In genomic region chr11:77199636-77200035, GRCm38 (mm10) we compare ENCODE assay signal across 18 mouse cellular contexts. TPM values are rescaled to one million over a fixed set of nuclear protein-coding genes. Genes with fewer than 3 reads are reported as not detected.
A peak's percentile ranks its signal among the peaks of the same experiment; 100 is the strongest.
DNase-seq lines count a peak whose midpoint lies in the region; ATAC-seq lines count a peak whose summit lies in the region.
"Had no signal": no experiment of that assay in that cellular context is flagged by ENCODE, and none has a peak within 500 bp of the region (broad histone marks: within the 10 kb centered on the region; RNA-seq: fewer than 3 reads in every experiment).

No protein-coding gene starts in this region.

- no peaks in the 10 kb centered on the region for H3K27me3 ChIP-seq in liver, embryonic 12.5 days (replicated peaks)
- H3K27me3 ChIP-seq in liver, embryonic 11.5 days (replicated peaks; ENCODE audit: control insufficient read depth, insufficient read depth, low read length) = no peaks in the 10 kb centered on the region
- H3K27me3 ChIP-seq: lung, embryonic 15.5 days; stomach, embryonic 15.5 days had no signal

- ATAC-seq in liver, embryonic 12.5 days = no peak
- ATAC-seq in liver, embryonic 11.5 days (replicated peaks; ENCODE audit: low FRiP score) = no peak
- no peak for ATAC-seq in cerebellum, adult (ENCODE audit: insufficient number of reproducible peaks, low FRiP score, low TSS enrichment)
- ATAC-seq: forebrain, embryonic 14.5 days; hindbrain, embryonic 16.5 days had no signal

- H3K4me3 ChIP-seq in liver, embryonic 12.5 days = no peak overlapping the region
- H3K4me3 ChIP-seq in liver, embryonic 11.5 days (ENCODE audit: low read depth, low read length) = no peak overlapping the region
- H3K4me3 ChIP-seq: left cerebral cortex, adult 2 months; lung, embryonic 15.5 days; stomach, embryonic 15.5 days had no signal

- H3K9ac ChIP-seq in liver, embryonic 12.5 days = no peak overlapping the region
- H3K9ac ChIP-seq in liver, embryonic 11.5 days (ENCODE audit: low read depth, low read length) = no peak overlapping the region
- H3K9ac ChIP-seq: lung, embryonic 15.5 days; stomach, embryonic 15.5 days had no signal

- peak overlapping the region; percentile 14; the same call in 1 of the 2 replicates for H3K4me2 ChIP-seq in liver, embryonic 12.5 days
- no peak overlapping the region for H3K4me2 ChIP-seq in liver, embryonic 11.5 days
- H3K4me2 ChIP-seq: lung, embryonic 15.5 days; stomach, embryonic 15.5 days had no signal

- WGBS in liver, embryonic 12.5 days (ENCODE audit: insufficient replicate concordance) = 32% methylated on average over 4 of the region's 4 CpGs
- WGBS in liver, embryonic 11.5 days = 39% methylated on average over 4 of the region's 4 CpGs

- DNase-seq in liver, embryonic 11.5 days (ENCODE audit: low spot score) = no peak
- peak; percentile 89 for DNase-seq in kidney, adult 9 months
- DNase-seq in kidney, postnatal 36 days = peak; percentile 67 to 82
- no peak for DNase-seq in urinary bladder, adult 2 months (ENCODE audit: low spot score)
- no peak for DNase-seq in frontal cortex, postnatal 14 days (ENCODE audit: low spot score in 2 of 2)
- no peak for DNase-seq in right cerebral cortex, postnatal 25 days
- DNase-seq: adrenal gland, adult 2 months; cerebellum, adult 11-12 months; cerebellum, postnatal 25 days; heart, postnatal 4 days; midbrain, embryonic 14.5 days had no signal

- peaks cover 7% of the 10 kb centered on the region for H3K4me1 ChIP-seq in liver, embryonic 12.5 days
- peaks cover 7% of the 10 kb centered on the region for H3K4me1 ChIP-seq in liver, embryonic 11.5 days (replicated peaks; ENCODE audit: control insufficient read depth, insufficient read depth, low read length)
- H3K4me1 ChIP-seq: stomach, embryonic 15.5 days had no signal

- H3K27ac ChIP-seq in liver, embryonic 12.5 days = no peak overlapping the region
- H3K27ac ChIP-seq in liver, embryonic 11.5 days (ENCODE audit: low read depth, low read length) = no peak overlapping the region
- H3K27ac ChIP-seq: left cerebral cortex, adult 2 months; lung, embryonic 15.5 days; stomach, embryonic 15.5 days had no signal

- H3K9me3 ChIP-seq in liver, embryonic 12.5 days (replicated peaks) = no peaks in the 10 kb centered on the region
- H3K9me3 ChIP-seq in liver, embryonic 11.5 days (ENCODE audit: control insufficient read depth, low read length) = no peaks in the 10 kb centered on the region
- H3K9me3 ChIP-seq: lung, embryonic 15.5 days; stomach, embryonic 15.5 days had no signal

- H3K36me3 ChIP-seq in liver, embryonic 12.5 days = no peaks in the 10 kb centered on the region
- no peaks in the 10 kb centered on the region for H3K36me3 ChIP-seq in liver, embryonic 11.5 days (ENCODE audit: control insufficient read depth, insufficient read depth, low read length)
- H3K36me3 ChIP-seq: lung, embryonic 15.5 days; stomach, embryonic 15.5 days had no signal

RNA-seq across cellular contexts. Expression of gene Efcab5, which starts 10.9 kb away (rescaled TPM):
- polyA plus RNA-seq in liver, embryonic 12.5 days (2016; fragmentation: Nextera tagmentation; extraction: Ambion mirVana) = 0.11 and 0.17 TPM in 2 replicates
- 0.41 and 0.73 TPM in 2 replicates for polyA plus RNA-seq in liver, embryonic 11.5 days (2014; fragmentation: Nextera tagmentation; extraction: Ambion mirVana)
- polyA plus RNA-seq in urinary bladder, adult 2 months (2012; rRNA removed) = 0.19 and 0.21 TPM in 2 replicates

RNA-seq across cellular contexts. Expression of gene Ssh2, which starts 16.5 kb away (rescaled TPM):
- 6.8 and 7.9 TPM in 2 replicates for polyA plus RNA-seq in liver, embryonic 12.5 days (2016; fragmentation: Nextera tagmentation; extraction: Ambion mirVana)
- polyA plus RNA-seq in liver, embryonic 11.5 days (2014; fragmentation: Nextera tagmentation; extraction: Ambion mirVana) = 9.9 and 12.1 TPM in 2 replicates
- polyA plus RNA-seq in urinary bladder, adult 2 months (2012; rRNA removed) = 11.7 and 12.2 TPM in 2 replicates

Comparison
In these comparisons a context has a peak if more than half of its experiments do, and no peak if none do; other contexts are left out.
1. DNase-seq: peak in kidney, adult 9 months (single experiment) and kidney, postnatal 36 days (2 of 2); none in liver, embryonic 11.5 days (single experiment), urinary bladder, adult 2 months (single experiment), frontal cortex, postnatal 14 days (0 of 2) and right cerebral cortex, postnatal 25 days (single experiment).